Mouse (Mus musculus) layer of hippocampus, adult 9-10 months (tissue): Measurements from ENCODE around the gene Cox6a1.
"Not testable (repeated sequence)": the region's sequence is repeated elsewhere in the genome, so short reads cannot be mapped to it uniquely, and the experiment has no call there.

Source experiments
- DNase-seq: peaks from one replicate; pipeline ENCODE4 v3.0.0; 2022; ENCODE audit warnings: low spot score

The Cox6a1 gene

DNA sequence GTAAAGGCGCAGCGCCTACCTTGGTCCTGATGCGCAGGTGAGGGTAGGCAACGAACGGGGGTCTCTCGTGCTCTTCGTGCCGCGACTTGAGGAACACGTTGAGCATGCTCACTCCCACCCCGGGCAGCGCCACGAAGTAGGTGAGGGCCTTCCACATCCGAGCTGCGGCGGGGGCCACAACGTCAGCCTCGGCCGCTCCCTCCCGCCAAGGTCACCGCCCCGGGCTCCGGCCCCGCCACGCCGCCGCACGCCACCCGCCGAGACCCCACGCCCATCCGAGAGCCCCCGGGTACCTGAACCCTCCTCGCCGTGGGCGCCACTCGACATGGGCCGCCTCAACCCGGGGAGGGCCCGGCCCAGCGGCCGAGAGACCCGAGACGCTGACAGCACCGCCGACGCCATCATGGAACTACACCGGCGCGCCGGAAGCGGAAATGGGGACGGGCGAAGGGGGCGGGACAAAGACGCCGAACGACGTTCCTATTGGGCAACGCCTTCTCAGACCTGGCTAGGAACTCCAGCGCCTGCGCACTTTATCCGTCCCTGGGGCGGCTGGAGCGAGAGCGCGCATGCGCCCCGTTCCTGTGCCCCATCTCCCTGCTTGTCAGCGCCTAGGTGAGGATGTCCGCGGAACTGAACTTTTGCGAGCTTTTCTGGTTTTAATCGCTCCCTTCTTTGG, at the start of gene Cox6a1:
TSS of gene Cox6a1 (minus strand) at position 436 of the 679 bp plus-strand sequence.
- peak; percentile 95 for DNase-seq

DNA sequence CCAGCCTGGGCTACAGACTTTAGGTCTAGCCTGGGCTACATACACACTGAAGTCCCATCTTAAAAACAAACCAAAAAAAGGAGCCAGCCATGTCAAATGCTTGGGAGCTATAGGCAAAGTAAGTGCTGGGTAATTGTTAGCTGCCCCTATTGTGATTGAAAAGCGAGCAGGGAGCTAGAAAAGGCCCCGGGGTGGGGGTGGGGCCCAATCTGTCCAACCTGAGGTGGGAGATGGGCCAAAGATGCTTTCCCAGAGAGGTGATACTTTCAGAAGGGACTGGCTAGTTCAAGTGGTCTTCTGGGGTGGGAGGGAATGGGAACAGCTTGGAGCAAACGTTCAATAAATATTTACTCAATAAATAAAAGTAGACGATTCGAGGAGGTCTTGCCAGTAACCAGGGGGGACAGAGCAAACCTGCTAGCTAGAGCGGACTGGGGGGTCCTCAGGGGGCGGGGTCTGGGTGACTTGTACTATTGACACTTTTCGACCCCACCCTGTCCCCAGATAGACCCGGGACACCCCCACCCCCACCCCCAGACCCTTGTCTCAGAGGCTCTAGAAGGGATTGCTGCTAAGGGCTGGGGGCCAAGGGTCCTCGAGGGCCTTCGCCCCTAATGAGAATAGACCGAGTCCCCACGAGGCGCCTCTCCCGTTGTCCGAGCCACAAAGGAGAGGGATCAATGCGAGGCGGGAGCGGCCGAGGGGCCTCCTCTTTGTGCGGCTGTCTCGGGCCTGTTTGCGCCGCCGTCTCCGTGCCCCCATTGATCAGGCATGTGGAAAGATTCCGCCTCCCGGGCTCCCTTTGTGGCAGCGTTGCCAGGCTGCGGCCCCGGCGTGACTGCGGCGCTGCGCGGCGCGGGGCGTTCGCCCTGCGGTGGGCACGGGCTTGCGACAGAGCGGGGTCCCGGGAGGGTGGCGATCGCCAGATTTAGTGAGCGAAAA, 49.3 kb upstream of the Cox6a1 start:
- DNase-seq, result no peak

DNA sequence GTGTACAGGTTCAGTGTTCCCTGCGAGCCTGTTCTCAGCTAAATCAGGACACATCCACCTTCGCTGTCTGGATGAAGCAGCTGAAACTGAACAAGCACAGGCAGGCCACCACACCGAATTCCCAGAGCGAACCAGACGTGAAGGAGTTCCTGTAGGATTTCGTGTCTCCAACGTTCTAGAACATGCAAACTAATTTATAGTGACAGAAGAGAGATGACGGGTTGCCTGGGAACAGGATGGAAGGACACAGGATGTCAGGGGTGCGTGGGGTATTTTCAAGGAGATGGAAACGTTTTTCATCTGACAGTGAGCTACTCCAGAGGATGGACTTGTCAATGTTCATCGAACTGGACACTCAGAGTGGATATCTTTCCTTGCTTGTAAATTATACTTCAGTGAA, 47.9 kb upstream of the Cox6a1 start:
- DNase-seq, result no peak

DNA sequence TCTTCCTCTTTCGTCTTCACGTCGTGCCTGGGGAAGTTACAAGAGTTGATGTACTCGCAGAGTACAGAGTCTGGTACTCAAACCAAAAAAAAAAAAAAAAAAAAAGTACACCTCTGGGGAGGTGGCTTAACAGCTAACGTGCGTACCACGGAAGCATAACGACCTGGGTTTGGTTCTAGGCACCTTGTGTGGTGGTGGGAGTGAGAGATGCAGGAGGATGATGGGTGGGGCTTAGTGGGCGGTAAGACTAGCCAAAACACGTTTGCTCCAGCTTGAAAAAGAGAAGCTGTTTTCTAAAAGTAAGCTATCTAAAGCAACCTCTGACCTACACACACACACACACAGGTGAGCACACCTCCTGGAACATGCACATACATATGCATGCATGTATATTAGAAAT, 46.1 kb upstream of the Cox6a1 start:
- DNase-seq, result no peak

DNA sequence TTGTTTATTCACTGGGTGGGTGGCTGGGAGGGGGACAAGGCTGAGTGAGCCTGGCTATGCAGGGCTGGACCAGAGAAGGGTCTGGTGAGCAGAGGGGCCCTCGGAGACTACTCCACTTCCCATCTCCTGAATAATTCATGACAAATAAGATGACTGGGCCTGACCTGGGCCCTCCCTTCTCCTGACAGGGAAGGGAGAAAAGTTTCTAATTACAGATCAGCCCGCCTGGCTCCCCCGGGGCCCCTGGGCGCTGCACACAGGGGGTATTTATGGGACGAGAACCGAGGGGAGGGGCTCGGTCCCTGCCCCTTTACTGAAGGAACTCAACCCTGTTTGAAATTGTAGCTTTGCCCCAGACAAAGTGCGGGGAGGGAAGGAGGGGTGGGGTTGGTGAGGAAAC, 45.4 kb upstream of the Cox6a1 start:
- DNase-seq, result no peak

DNA sequence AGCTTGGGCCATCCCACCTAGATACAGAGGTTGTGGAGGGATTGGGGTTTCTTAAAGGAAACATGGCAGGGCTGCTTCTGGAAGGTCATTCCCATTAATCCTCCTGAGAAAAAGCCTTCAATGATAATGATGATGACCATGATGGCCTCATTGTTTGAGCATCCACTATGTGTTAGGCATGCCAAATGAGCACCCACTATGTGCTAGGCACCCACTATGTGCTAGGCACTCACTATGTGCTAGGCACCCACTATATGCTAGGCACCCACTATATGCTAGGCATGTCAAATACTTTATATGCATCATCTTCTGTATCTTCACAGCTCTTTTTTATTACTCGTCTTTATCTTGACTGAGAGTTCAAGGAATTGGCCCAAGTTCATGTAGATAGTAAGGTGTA, 44.2 kb upstream of the Cox6a1 start:
- DNase-seq, result no peak

DNA sequence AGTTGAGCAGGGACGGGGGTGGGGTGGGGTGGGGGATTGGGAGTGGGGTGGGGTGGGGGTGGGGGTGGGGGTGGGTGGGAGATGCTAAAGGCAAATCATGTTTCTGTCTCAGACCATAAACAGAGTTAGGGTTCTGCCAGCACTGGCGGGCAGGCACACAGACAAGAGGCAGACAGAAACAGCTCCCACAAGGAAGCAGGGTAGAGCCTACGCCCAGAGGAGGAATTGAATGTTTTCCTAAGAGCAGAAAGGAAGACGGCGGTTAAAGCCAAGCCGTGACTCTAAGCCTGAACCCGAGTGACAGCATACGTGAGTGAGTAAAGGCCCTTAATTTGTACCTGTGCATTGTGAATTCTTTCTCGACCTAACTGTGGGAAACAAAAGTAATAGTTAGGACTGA, 43.2 kb upstream of the Cox6a1 start:
- no peak for DNase-seq

DNA sequence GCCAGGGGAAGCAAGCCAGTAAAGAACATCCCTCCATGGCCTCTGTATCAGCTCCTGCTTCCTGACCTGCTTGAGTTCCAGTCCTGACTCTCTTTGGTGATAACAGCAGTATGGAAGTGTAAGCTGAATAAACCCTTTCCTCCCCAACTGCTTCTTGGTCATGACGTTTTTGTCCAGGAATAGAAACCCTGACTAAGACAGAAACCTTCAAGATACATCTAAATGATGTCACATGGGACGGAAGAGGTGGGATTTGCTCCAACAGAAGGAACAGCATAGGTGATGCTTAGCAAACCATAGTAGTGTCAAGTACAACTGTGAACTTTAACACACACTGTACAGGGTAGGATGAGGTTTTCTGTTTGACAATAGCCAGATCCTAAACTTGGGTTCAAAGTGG, 30.1 kb upstream of the Cox6a1 start:
- not testable (repeated sequence) for DNase-seq

DNA sequence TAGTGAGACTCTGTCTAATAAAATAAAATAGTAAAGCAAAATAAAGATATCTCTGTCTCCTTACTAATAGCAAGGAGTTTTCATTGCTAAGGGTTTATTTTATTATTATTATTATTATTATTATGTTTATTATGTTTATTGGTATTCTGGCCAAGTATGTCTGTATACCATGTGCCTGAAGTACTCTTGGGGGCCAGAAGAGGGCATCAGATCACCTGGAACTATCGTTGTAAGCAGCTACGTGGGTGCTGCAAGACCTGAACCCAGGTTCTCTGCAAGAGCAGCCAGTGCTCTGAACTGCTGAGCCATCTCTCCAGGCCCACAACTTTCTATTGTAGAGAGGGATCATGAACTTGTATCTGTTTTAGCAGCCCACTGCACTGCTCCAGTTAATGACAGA, 26.7 kb upstream of the Cox6a1 start:
- no peak for DNase-seq

DNA sequence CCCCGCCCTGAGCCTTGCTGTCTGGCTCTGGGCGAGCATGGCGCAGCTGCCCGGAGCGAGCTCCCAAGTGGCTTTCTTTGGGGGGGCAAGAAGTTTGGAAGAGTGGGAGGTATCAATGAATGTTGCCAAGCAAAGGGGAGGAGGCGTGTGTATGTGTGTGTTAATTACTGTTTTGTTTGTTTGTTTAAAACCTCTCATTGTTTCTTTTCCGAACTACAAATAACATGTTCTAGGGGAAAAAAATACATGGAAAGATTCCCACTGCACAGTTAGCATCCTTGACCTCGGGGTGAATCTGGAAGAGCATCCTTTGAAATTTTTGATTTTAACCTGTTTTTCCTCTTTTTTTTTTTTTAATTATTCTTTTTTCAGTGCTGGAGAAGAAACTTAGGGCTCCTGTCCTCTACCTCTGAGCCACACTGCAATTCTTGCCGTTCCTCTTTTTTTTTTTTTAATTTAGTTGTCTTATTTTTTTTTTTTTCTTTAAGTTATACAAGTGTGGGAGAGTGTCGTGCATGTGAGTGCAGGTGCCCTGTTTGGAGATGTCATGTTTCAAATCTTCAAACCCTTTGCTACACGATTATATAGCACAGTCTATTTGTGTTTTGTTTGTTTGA, 25.5 kb upstream of the Cox6a1 start:
- DNase-seq, result no peak

DNA sequence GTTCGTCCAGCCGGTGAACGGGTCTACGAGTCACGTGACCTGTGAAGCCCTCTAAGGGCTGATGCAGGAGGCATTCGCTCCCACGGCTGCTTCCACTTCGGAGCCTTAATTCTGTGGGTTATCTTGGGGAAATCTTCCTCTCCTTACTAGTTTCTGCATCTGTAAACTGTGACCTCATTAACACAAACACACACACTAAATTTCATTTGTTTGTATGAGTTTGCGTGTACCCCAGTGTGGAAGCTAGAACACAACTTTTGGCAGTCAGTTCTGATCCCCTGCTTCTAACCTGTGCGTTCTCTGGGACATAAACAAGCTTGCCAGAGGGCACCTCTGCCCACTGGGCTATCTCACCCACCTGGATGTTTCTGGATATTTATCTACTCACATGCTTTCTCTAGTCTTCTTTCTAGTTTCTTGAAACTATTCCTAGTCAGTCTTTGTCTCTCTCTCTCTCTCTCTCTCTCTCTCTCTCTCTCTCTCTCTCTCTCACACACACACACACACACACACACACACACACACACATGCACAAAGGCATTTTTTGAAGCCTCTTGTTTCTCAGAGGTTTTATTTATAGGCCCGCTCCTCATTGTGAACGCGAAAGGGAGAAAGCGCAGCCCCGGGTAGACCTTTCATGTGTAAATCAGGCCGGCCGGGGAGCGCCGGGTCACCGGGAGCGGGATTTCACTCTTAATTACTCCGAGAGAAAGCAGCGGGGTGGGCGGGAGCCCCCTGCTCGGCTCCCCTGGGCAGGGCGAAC, 24.8 kb upstream of the Cox6a1 start:
- no peak for DNase-seq

DNA sequence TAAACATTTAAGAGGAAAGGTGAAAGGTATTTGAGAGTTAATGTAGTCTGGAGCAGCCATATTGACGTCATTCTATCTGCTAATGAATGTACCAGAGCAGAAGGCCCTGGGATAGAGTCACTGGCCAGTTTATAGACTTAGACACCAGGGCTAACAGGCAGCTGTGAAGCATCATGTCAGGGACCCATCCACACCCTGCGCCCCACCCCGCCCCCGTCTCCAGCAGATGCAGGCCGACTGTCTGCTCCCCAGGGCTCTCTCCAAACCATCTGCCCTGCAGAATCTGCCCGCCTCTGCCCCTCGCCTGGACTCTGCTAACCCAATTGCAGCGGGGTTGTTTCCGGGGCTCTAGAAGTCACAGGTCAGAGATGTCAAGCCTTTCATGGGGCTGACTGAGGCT, 23.0 kb upstream of the Cox6a1 start:
- no peak for DNase-seq

DNA sequence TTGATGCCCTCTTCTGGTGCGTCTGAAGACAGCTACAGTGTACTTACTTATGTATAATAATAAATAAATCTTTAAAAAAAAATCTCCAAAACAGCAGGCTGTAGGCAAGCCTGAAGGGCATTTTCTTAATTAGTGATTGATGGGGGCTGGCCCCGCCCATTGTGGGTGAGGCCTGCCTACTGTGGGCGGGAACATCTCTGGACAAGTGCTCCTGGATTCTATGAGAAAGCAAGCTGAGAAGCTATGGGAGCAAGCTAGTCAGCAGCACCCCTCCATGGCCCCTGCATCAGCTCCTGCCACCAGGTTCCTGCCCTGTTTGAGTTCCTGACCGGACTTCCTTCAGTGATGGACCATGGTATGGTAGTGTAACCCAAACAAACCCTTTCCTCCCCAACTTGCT, 16.0 kb upstream of the Cox6a1 start:
- DNase-seq, result no peak

DNA sequence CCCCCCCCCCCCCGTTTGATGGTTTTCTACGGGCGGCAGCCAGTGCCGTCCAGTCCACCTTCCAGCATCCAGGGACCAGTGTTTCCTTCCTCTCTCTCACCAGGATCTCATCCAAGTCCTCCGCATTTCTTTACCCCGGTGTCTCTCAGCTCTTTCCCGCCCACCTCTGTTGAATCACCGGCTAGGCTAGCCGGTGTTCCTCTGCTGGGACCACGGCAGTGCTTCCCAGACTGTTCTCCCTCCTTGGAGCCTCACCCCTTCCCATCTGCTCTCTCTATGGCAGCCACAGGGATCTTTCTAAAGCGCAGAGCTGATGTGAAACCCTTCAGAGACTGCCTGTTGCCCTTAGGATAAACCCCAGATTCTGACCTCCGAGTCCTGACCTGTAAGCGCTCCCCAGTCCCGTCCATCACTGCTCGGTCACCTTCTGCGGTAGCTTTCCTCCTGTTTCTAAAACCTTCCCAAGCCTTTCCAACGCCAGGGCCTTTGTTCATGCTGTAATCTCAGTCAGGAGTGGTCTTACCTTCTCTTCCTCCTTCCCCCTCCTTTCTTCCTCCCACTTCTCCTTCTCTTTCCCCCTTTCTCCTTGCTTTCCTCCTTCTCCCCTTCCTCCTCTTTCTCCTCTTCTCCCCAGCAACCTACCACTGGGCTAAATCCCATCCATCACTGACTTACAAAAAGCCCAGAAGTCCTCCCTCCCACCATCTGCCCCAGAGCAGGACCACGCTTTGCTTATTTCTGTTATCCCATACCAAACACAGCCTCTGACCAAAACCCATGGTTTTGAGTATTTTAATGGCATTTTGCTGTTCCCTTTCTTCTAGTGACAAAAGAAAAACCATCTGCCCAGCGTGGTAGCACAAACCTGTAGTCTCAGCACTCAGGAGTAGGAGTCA, 14.3 kb upstream of the Cox6a1 start:
- DNase-seq, result no peak

DNA sequence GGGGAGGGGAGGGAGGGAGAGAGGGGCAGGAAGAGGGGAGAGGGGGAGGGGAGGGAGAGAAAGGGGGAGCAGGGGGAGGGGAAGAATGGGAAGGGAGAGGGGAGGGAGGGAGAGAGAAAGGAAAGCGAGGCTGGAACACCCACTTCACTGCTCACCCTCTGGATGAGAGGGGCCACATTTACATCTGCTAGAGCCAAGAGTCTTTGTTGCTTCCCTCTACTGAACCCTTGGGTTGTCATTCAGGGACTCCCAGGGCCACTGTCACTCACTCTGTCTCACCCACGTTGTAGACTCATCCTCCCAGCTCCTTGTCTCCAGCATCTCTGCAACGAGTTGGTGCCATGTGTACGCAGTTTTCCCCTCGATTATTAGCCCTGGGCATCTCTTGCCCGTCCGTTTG, 13.4 kb upstream of the Cox6a1 start:
- no peak for DNase-seq

DNA sequence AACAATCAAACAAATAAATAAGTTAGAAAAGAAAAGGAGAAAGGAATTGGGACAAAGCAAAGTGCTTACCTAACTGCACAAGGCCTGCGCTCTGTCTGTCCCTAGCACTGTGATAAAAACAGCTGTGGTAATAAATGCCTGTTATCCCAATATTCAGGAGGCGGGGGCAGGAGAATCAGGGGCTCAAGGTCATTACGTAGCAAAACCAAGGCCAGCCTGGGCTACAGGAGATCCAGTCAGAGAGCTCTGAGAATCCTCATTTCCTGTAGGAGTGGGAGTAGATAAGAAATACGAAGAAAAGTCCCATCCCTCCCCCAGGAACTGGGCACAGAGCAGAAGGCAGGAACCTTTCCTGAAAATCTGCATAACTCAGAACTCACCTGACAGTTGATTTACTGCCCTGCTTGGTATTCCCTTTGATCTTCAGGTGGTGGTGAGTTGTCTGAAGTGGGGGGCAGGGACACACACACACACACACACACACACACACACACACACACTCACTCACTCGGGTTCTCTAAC, 11.1 kb upstream of the Cox6a1 start:
- DNase-seq, result no peak

DNA sequence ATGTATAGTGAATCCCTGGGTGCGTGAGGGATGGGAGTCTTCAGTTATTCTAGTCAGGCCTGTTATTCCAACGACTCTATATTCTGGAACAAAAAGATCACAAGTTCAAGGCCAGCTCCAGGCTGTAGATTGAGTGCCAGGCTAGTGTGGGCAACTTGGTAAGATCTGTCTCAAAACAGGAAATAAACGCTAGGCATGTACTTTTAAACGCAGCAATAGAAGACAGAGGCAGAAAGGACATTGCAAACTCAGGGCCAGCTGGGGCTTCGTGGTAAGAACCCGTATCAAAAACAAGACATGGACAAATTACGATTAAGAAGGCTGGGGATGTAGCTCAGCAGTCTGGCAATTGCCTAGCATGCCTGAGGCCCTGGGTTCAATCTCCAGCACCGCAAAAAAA, 10.7 kb upstream of the Cox6a1 start:
- DNase-seq, result no peak

DNA sequence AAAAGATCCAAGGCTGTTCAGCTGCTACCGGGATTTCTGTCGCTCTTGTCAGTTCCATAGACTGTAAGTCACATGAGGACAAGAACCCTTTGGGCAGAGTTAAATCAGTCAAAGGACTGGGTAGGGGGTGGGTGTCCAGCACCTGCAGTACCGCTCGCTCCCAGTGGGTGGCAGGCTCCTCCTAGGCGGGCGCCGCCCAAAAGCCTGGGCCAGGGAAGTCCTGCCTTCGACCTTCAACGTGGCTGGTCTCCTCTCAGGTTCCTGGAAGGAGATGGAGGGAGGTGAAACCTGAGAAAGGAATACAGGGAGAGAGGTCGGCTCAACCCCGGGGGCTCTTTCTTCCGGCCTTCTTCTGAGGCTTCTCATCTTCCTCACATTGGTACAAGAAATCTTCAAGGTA, 10.1 kb upstream of the Cox6a1 start:
- DNase-seq, result no peak

DNA sequence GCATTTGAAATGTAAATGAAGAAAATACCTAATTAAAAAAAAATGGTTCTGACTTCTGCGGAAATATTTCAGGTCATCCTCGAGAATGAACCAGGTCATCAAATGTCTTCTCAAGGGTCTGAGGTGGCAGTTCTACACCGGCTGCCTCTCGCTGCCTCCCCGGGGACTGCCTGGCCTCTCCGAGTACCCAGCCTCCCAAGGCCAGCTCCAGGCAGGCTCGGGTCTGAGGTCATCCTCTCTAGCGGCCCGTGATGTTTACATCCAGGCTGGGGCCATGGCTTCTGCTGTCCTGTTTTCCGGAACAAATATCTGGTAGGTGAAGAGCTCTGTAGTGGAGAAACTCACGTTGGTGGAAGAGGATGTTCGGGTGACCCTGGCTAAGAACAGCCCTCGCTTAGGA, 6.3 kb upstream of the Cox6a1 start:
- no peak for DNase-seq

DNA sequence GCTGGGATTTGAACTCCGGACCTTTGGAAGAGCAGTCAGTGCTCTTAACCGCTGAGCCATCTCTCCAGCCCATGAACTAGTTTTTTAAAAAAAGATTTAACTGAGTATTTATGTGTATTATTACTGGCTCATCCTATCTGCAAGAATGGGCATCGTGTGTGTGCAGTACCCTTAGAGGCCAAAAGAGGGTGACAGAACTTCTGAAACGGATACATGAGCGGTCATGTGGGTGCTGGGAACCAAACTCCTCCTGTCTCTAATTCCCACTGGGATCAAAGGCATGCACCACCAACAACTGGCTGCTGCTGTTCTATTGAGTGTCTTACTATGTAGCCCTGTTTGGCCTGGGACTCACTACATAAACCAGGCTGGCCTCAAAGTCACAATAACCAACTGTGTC, 2.6 kb upstream of the Cox6a1 start:
- no peak for DNase-seq

DNA sequence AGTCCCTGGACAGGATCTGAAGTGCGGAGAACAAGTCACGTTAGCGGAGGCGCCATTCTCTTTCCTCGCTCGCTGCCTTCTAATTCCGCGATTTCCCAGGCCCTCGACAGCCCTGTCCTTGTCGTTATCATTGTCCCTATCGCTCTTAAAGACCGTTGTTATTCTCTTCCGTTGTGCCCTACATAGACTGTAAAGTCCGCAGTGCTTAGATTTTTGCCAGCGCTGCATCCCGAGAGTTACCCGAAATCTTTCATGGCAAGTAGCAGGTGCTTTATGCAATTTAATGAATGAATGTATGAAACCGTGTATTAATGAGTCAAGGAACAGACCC, 409 bp upstream of the Cox6a1 start:
- DNase-seq, result no peak
